Mouse (Mus musculus) urinary bladder, adult 2 months (tissue): ENCODE data around the gene Ndc80. TPM values are rescaled to one million over a fixed set of nuclear protein-coding genes. Genes with fewer than 3 reads are reported as not detected.
"Not testable (repeated sequence)": the region's sequence is repeated elsewhere in the genome, so short reads cannot be mapped to it uniquely, and the experiment has no call there.

Experiments used
- DNase-seq: peaks from one replicate; pipeline ENCODE4 v3.0.0; 2022; ENCODE audit warnings: low spot score
- polyA plus RNA-seq: library from polyadenylated mRNA; depleted of rRNA; stranded (reverse); fragments of >200 nt; gene quantifications from 2 replicates; pipeline ENCODE4 v1.2.3, GENCODE M21; 2012; rRNA removed

Gene Ndc80
- polyA plus RNA-seq, 1 experiment = 1.1 TPM

GRCm38 (mm10) chr17:71477481-71477880, 49.2 kb downstream of the Ndc80 start:
- no peak for DNase-seq

GRCm38 (mm10) chr17:71476346-71477020, 50.2 kb downstream of the Ndc80 start:
- no peak for DNase-seq

GRCm38 (mm10) chr17:71475705-71476089, 51.0 kb downstream of the Ndc80 start:
- DNase-seq = peak; percentile 66

- DNase-seq = peak; percentile 92
Observed at GRCm38 (mm10) chr17:71474762-71475704, 51.6 kb downstream of the Ndc80 start, which contains the start of gene Smchd1. Gene Smchd1 (minus strand): TSS chr17:71475343.

- DNase-seq = no peak
Observed at GRCm38 (mm10) chr17:71474128-71474527, 52.5 kb downstream of the Ndc80 start.

- DNase-seq = no peak
Observed at GRCm38 (mm10) chr17:71471261-71471660, 55.4 kb downstream of the Ndc80 start.

- DNase-seq = no peak
Observed at GRCm38 (mm10) chr17:71460312-71460711, 66.3 kb downstream of the Ndc80 start.

- no peak for DNase-seq
Observed at GRCm38 (mm10) chr17:71459818-71460217, 66.8 kb downstream of the Ndc80 start, which contains the start of gene Gm4707. Gene Gm4707 (minus strand): TSS chr17:71459918.

GRCm38 (mm10) chr17:71457361-71457760, 69.3 kb downstream of the Ndc80 start:
- not testable (repeated sequence) for DNase-seq

Other genes starting within 250 kb of the Ndc80 start
- 7.0 and 13.9 TPM in 2 replicates for gene Emilin2, start 214.9 kb downstream of the Ndc80 start, polyA plus RNA-seq
- gene Gm4707, start 66.9 kb downstream of the Ndc80 start, polyA plus RNA-seq = 0.47 and 1.2 TPM in 2 replicates
- gene Smchd1, start 51.5 kb downstream of the Ndc80 start, polyA plus RNA-seq = 25.9 and 26.4 TPM in 2 replicates
- gene Spdya, start 25.2 kb upstream of the Ndc80 start, polyA plus RNA-seq = 0.35 and 0.76 TPM in 2 replicates
- 23.5 and 29.3 TPM in 2 replicates for gene Wdr43, start 89.0 kb upstream of the Ndc80 start, polyA plus RNA-seq
- gene Togaram2, start 146.4 kb upstream of the Ndc80 start, polyA plus RNA-seq = 0.33 and 0.34 TPM in 2 replicates
- gene Pcare, start 226.0 kb upstream of the Ndc80 start, polyA plus RNA-seq = not detected in 2 replicates
- gene Clip4, start 241.6 kb upstream of the Ndc80 start, polyA plus RNA-seq = 17.5 and 18.9 TPM in 2 replicates